Mouse (Mus musculus): Measurements from ENCODE around the gene Npb. TPM values are rescaled to one million over a fixed set of nuclear protein-coding genes. Genes with fewer than 3 reads are reported as not detected.
"Not testable (repeated sequence)": the region's sequence is repeated elsewhere in the genome, so short reads cannot be mapped to it uniquely, and the experiment has no call there.

Npb gene
- polyA plus RNA-seq, 1 experiment from 2014 or later = 1.6 TPM

DNA sequence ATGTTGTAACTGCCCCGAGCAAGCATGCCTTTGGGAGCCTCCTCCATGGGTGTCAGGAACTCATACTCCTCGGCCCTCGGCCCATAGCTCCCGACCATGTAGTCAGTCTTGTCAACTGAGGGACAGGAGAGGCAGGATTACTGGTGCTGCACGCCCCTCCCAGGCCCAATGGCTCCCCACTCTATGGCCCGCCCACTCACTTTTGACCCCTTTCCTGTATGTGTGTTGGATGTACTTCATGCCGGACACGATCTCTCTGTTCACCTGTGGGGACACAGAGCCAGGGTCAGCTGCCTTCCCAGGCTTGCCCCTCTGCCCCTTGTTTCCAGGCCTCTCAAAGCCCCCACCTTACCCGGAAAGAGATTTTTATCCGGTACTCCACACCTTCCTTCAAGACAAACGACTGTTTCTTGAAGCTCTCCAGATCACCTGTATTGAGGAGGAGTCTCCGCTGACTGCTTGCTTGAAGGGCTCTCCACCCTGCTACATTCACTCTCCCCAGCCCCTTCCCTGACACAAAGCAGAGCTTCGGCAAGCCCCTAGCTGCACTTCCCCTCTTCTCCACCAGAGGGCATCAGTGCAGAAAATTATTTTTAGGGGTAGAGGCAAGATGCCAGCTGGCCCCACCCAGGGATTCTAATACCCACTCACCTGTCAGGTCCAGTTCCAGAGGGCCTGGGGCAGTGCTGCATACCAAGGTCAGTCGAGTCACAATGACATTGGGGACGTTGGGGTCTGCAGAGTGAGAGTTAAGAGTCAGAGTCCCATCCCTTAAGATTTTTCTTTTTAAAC is 28.8 kb upstream of the Npb start:
- peak; percentile 85 for DNase-seq (ENCODE audit: low spot score)

DNA sequence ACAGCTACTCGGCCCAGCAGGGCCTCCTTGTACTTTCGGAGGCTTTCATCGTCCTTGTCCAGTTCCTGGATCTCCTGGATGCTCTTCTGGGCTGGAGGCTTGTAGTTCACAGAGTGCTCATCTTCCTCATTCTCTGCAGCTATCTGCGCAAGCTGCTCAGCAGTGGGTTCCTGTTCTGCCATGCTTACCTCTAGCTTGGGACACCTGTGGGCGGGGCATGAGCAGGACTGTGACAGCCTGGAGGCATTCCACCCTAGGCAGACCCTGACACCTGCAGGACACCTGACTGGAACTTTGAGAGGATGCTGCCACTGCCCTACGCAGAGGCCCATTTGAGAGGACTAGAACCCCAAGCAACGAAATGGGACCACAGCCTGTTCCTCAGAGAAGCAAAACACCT is 28.1 kb upstream of the Npb start:
- no peak for DNase-seq (ENCODE audit: low spot score)

DNA sequence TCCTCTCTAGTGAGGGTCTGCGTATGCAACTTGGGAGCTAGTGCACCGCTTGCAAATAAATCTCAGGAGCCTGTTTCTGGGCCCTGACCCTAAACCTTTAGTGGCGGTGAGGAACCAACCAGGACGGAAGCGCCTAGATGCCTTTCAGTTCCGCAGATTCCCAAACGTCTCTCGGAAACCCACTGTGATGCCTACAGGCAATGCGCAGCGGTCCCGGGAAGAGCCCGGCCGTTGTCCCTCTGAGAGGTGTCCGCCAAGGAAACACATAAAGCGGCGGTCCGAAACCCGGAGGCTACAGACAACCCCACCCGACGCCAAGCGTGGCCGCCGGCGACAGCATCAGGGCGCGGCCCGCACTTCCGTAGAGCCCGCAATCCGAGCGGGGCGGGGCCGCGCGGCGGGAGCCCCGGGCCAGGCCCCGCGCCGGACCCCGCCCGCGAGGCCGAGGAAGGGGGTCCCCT is 27.4 kb upstream of the Npb start:
- DNase-seq (ENCODE audit: low spot score) = peak; percentile 42

DNA sequence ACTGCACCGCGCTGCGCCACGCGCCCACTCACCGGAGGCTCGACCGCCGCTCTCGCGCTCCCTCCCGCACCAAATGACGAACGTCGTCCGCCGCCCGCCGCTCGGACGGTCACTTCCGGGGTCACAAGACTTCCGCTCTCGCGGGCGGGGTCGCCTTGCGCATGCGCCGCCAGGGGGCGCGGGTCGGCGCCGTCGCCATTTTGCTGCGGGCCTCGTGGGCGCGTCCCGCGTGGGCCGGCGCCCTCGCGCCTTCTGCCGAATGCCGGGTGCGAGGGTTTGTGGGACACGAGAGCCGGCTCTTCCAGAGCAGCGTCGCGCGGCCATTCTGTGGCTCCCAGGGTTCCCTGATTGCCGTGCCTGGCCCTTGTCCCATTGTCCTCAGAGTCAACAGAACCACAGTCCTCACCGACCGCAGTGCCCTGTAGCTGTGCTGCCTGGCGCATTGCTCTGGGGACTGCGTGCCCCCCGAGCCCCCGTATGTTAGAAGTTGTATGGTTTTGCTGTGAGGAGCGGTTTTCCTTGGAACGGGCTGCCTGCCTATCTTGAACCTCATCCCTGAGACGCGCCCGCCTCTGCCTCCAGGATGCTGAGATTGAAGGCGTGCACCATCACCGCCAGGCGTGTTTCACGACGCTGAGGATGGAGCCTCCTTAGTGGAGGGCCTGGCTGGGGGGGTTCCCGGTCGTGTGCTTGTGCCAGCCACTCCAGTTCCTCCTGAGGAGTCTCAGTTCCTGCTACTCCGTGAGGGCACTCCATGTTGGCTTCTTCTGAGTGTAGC is 26.6 kb upstream of the Npb start, which contains the start of gene Arhgdia:
Arhgdia (minus strand) TSS at position 135 of the 778 bp plus-strand sequence.
- DNase-seq (ENCODE audit: low spot score) = peak; percentile 89

DNA sequence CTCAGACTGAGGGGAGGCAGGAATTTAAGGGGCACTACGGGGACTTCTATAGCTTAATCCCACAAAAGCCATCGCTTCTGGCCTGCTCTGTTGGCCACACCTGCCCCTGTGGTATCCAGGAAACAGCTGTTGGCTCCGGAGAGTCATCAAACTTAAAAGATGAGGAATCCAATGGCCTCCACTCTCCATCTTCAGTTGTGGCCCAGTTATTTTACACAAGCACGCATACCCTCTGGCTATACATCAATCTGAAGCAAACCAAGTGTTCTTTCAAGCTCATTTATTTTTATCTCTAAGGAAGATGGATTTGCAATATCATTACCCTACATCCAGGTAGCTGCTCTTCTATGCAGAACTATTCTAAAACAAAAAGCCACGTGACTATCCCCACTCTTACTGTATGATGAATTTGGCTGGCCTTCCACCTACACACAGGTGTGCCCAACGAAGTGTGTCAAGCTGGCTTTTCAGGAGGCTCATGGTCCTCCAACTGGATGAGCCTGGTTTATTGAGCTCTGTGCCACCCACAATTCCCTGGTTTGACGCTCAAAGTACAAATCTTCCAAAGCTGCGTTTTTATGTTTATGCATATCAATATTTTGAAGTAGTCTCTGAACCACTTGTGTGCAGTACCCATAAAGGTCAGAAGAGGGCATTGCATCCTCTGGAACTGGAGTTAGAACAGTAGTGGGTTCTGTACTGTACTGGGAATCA is 25.9 kb upstream of the Npb start:
- DNase-seq (ENCODE audit: low spot score) = peak; percentile 57

DNA sequence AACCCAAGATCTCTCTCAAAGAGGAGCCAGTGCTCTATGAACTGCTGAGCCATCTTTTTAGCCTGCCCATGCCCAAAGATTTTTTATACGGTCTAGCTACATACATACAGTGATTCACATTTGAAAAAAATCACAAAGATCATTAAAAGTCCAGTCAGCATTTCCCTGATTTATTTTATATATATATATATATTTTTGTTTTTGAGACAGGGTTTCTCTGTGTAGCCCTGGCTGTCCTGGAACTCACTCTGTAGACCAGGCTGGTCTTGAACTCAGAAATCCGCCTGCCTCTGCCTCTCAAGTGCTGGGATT is 25.3 kb upstream of the Npb start:
- not testable (repeated sequence) for DNase-seq (ENCODE audit: low spot score)

DNA sequence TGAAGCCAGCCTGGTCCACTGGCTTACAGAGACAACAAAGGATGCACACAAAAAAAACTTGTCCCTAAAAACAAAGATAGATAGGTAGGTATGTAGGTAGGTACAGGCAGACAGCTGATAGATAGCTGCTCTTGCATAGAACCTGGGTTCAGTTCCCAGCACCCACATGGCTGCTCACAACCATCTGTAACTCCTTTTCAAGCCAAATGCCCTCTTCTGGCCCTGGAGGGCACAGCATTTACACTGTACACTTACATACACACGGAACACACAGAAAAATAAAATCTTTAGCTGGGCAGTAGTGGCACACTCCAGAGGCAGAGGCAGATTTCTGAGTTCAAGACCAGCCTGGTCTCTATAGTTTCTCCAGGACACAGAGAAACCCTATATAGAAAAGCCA is 24.3 kb upstream of the Npb start:
- DNase-seq (ENCODE audit: low spot score) = no peak

DNA sequence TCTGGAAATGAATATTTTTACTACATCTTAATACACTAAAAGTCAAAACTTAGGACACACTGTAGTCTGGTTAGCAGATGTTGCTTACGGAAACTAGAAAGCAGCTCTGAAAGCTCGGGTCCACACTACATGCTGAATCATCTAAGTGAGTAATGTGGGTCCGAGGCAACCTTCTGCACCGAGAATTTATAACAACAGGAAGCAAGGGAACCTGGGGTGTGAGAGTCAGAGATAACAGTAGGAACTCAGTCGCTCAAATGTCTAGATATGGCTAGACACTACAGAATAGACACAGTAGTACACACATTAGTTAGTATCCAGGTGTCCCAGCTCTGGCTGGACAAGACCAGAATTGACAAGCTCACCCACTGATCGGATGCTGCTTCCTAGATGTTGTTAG is 19.7 kb upstream of the Npb start:
- no peak for DNase-seq (ENCODE audit: low spot score)

DNA sequence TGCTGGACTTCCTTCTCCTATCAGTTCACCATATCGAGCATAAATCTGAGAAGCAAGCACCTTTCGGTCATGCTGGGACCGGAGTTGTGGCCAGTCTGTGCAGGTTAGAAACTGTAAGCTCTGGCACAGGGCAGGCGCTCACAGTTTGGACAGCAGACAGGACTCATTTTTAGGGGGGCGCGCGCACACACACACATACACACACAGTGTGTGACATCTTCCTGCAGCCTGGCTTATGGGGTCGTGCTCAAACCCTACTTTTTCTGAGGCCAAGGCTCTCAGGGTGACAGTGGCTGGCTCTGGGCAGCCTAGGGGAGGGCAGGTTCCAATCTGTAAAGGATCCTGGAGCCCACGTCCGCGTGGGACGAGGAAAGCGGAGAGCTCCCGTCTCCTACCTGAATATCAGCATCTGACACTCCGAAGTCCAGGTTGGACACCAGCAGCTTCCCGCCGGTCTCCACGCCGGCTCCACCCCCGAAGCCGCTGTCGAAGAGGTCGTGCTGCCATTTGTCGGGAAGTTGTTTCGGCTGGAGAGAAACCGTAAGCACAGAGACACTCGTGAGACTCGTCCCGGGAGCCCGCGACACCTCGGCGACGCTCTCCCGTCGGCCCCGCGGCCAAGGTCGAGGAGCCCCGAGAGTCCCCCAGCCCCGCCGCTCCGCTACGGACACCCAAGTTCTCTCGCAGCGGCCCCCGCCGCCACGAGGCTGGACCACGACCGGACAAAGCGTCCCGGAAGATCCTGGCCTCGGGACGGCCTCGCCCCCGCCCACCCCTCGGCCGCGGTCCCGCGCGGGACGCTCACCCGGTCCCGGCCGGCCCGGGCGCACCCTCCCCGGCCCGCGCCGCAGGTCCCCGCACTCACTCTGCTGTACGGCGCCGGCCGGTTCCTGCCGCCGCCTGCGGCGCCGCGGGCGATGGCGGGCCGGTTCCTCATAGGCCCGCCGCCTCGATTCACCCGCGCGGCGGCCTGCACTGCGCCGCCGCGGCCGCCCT is 10.7 kb upstream of the Npb start:
- DNase-seq (ENCODE audit: low spot score) = no peak

DNA sequence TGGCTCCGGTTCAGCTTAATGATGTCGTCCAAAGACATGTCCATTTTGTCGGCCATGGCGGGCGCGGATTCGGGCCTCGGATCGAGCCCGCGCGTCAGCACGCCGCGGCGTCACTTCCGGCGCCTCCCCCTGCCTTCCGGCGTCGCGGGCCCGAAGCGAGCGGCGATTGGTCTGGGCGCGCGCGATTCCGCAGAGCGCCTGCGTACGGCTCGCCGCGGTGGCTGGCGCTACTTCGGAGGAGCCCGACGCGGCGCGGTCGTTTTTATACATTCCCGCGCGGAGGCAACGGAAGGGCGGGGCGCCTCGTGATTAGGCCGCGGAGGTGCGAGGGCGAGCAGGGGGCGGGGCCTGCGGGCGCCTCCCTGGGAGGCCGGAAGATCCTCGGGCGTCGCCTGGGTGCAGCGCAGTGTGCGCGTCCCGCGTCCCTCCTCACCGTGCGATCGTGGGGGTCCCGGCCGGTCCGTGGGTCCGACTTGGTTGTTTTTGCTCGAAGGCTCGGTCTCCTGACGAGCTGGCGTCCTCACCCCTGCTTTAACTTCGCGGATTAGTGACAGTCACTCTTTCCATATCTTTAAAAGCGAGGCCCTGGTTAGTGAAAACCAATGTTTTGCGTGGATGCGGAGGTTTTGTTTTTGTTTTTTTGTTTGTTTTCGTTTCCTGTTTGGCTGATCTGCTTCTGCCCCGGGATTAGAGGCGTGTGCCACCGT is 9.8 kb upstream of the Npb start, which contains the start of the genes Alyref and Anapc11:
Alyref (minus strand) TSS at position 83 of the 707 bp plus-strand sequence.
Anapc11 (plus strand) TSS at position 139 of the 707 bp plus-strand sequence.
- DNase-seq (ENCODE audit: low spot score) = peak; percentile 99

DNA sequence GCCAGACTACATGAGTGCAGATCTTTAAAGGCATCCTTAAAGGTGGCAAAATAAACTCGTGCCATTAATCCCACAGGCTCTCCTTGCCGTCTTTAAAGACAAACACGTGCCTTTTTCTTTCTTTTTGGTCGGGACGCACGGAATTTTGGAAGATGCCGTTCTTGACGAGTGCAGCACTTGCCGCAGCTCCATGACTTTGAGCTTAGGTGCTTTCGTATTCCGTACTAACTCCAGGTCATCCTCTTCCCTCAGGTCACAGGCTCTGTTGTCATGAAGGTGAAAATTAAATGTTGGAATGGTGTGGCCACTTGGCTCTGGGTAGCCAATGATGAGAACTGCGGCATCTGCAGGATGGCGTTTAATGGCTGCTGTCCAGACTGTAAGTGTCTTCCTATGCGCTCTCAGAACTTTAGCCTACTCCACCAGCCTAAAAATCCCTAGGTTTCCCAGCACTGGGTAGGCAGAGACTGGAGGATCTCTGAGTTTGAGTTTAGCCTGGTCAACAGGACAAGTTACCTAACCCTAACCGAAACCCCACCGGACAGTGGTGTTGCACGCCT is 9.2 kb upstream of the Npb start:
- no peak for DNase-seq (ENCODE audit: low spot score)

DNA sequence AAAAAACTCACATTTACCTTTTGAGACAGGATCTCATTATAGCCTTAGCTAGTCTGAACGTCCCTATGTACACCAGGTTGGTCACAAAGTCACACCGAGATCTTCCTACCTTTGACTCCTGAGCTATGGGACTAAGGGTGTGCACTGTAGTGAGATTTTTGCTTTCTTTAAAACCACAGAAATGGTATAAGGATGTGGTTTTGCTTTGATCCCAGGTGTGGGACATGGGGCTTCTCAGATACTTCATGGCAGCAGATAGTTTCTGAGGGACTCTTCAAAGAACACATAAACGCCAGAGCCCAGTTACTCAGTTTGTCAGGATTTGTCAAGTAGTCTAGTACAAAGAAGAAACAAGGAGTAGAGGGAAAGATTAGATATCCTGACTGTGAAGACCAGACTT is 7.6 kb upstream of the Npb start:
- peak; percentile 87 for DNase-seq (ENCODE audit: low spot score)

DNA sequence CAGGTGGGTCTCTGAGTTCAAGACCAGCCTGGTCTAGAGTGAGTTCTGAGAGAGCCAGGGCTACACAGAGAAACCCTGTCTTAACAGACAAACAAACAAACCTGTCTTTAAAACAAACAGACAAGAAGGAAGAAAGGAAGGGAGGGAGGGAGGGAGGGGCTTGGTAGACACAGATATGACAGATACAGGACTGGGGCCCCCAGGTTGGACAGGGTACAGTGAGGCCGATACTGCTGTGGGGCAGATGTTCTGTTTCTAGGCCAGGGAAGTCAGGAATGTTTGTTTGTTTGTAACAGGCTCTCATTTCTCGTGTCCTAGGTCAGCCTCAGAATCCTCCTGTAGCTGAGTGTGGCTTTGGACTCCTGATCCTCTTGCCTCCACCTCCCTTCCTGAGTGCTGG is 4.7 kb upstream of the Npb start:
- DNase-seq (ENCODE audit: low spot score) = no peak

DNA sequence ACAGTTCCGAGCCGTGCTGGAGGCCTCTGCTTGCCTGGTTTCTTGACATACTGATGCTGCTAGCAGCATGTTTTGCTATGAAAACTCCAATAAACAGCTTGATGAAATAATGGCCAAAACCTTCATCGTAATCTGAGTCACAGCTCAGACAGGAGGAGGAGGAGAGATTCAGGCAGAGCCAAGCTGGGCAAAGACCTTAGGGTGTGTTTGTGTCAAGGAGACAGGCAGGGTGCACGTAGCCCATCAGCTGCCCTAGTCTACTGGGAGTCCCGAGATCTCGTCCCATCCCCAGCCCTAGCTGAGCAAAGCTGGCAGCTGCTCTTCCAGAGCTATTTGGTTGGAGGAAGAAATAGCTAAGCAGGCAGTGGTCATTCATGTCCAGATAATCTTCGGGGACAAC is 2.6 kb upstream of the Npb start:
- DNase-seq (ENCODE audit: low spot score) = no peak

DNA sequence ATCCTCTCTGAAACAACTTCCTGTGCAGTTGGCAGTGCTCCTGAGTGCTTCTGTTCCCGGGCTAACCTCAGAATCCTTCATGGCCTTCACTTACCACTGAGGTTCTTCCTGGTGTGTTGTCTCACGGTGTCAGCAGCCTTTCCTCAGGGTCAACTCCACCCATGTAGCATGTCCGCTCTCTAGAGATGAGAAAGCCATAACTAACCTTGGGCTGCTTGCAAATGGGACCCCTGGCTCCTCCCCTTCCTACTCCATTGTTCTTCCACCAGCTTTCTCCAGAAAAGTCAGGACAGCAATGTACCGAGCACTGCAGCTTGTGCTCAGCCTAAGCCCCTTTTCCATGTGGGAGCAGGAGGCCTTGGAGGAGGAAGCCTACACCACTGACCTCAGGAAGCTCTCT is 1.5 kb upstream of the Npb start:
- DNase-seq (ENCODE audit: low spot score) = no peak

DNA sequence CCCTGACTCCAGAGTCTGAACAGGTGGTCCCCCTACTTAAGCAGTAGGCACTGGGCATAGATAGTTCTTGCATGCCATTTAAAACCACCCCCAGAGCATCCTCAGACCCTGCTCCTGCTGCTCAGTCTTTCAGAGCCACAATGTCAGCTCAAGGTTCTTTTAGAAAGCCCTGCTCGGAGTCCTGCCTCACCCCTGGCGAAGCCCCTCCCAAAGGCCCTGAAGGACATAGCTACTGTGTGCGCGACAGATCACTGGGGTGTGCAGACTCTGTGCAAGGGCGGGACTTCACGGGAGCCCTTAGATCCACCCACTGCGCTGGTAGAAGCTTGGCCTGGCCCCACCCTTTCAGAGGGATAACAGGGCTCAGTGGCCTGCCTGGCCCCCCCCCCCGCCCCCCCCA is 973 bp downstream of the Npb start:
- no peak for DNase-seq (ENCODE audit: low spot score)

DNA sequence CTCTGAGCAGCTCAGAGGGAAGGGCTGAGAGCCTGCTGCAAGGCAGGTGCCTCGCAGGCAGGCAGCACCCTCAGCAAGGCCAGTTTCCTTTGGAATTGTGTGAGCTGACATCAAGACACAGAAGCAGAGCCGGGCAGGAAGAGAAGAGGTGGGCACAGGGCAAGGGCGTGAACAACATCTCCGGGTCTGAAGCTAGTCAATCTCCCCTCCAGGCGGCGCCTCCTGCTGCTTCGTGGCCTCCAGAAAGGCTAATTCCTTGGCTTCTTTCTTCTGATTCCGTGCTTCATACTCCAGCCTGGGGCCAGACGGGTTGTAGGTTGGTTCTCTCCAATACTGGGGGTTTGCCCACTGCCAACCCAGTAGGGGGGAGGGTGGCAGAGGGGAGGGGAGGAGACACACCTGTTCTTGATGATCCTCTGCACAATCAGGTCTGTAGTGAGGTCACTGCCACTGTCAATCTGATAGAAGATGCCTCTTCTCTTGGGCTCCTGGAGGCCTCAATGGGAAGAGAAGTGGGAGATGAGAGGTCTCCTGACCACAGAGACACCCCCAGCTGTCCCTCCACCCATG is 2.3 kb downstream of the Npb start:
- DNase-seq (ENCODE audit: low spot score) = no peak

DNA sequence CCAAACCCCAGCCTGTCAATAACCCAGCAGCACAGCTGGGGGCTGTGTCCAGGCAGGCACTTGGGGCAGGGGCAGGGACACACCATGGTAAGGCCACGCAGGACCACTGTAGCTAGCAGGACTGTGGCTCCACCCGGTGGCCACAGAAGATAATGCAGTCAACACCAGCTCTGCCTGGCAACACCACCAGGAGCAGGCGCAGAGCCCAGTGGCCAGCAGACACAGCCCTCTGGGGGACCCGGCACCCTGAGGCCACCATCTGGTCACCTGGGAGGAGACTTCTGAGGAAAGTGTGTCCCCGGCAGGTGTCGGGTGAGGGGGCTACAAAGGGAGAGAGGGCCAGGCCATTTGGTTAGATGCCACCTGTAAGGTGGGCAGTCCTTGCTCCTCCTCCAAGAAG is 4.5 kb downstream of the Npb start:
- peak; percentile 75 for DNase-seq (ENCODE audit: low spot score)

DNA sequence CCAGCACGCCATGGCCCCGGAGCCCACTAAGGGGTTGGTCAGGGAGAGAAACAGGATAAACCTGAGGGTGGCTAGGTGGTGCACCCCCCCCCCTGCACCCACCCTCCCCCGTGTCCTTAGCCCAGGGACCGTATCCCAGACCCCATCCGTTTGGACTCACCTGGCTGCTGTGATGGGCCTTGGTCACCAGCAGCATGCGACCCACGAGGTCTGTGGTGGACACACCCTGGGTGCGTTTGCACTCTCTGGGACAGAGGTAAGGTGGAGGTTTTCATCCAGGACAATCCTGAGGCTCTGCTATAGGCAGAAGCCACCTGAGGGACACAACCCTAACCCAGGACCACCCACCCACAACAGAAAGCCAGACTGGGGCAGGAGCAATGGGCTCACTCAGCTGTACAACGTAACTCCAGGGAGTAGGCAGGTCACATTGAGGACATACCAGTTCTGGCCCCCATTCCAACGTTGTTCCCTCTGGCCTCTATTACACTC is 5.2 kb downstream of the Npb start:
- no peak for DNase-seq (ENCODE audit: low spot score)

Data from thymus, postnatal 0 days (tissue).